8 mouse cellular contexts compared by ENCODE assay signal in genomic region chr6:120483211-120483626, GRCm38 (mm10). TPM values are rescaled to one million over a fixed set of nuclear protein-coding genes. Genes with fewer than 3 reads are reported as not detected.
DNase-seq lines count a peak whose midpoint lies in the region; TF ChIP-seq lines count a peak whose summit lies in the region.

No protein-coding gene starts in this region.

- TF ChIP-seq EP300 in CH12.LX (IDR thresholded peaks at IDR 0.05; ENCODE audit: low read length): no peak

- H3K4me3 ChIP-seq in gastrocnemius, adult 2 months: peak overlapping the region; percentile 32
- H3K4me3 ChIP-seq in CH12.LX (replicated peaks in 1 of 3; ENCODE audit: low read depth in 2 of 3, low read length in 2 of 3, poor library complexity in 1 of 3): no peak overlapping the region

- peak; percentile 78 for TF ChIP-seq RAD21 in CH12.LX (IDR thresholded peaks at IDR 0.05; ENCODE audit: low read depth, low read length)

- in situ Hi-C loops in CH12.LX (cut with MboI; ENCODE audit: low pct_ligation_motif_present, low pct_unique_long_range_greater_than_20kb, low sequenced_read_pairs): loop anchor here (10.0 kb wide), 1 partner anchor 48 kb away; no protein-coding TSS in a partner anchor

- peaks cover 47 to 68% of the 10 kb centered on the region in 2 experiments for H3K36me3 ChIP-seq in CH12.LX (replicated peaks in 1 of 2; ENCODE audit: control insufficient read depth in 1 of 2, insufficient read depth in 1 of 2, low read length in 1 of 2)

- dilution Hi-C loops in CH12.LX (cut with MboI; ENCODE audit: extremely low pct_ligation_motif_present, extremely low pct_unique_long_range_greater_than_20kb, low sequenced_read_pairs): no loop called here

- H3K9me3 ChIP-seq in CH12.LX (replicated peaks; ENCODE audit: low read length): no peaks in the 10 kb centered on the region

- peak; percentile 71 for TF ChIP-seq CTCF in gastrocnemius, adult 2 months (IDR thresholded peaks at IDR 0.05)
- TF ChIP-seq CTCF in CH12.LX (conservative IDR thresholded peaks at IDR 0.05 in 1 of 2, IDR thresholded peaks at IDR 0.05 in 1 of 2; ENCODE audit: low read depth in 2 of 2, low read length in 2 of 2): peak; percentile 69 to 83
- peak; percentile 55; the same call in 1 of the 2 replicates for TF ChIP-seq CTCF in brain, embryonic 14.5 days (IDR thresholded peaks at IDR 0.05; ENCODE audit: borderline replicate concordance, extremely low read depth, insufficient read depth, insufficient read length)

- no peaks in the 10 kb centered on the region for H3K79me2 ChIP-seq in CH12.LX (replicated peaks; ENCODE audit: control insufficient read depth, extremely low read depth, insufficient read depth, poor library complexity, severe bottlenecking)

- H3K4me2 ChIP-seq in CH12.LX (ENCODE audit: insufficient read depth, low read depth, poor library complexity, severe bottlenecking): no peak overlapping the region

- TF ChIP-seq POLR2A in CH12.LX (IDR thresholded peaks at IDR 0.05; ENCODE audit: low read depth, low read length): no peak
- no peak for TF ChIP-seq POLR2A in brain, embryonic 14.5 days (IDR thresholded peaks at IDR 0.05; ENCODE audit: borderline replicate concordance, extremely low read depth, insufficient read depth, insufficient read length, poor library complexity, severe bottlenecking)

- H3K4me1 ChIP-seq in CH12.LX (ENCODE audit: control insufficient read depth in 1 of 2, insufficient read depth in 2 of 2): peaks cover 0 to 21% of the 10 kb centered on the region in 2 experiments; a peak in 2 of 4 replicates

- DNase-seq in gastrocnemius, adult 2 months: peak; percentile 54
- no peak for DNase-seq in gastrocnemius, postnatal 36 days
- peak; percentile 61 for DNase-seq in CH12.LX (ENCODE audit: extremely low read depth)
- peak; percentile 52 for DNase-seq in brain, embryonic 14.5 days (ENCODE audit: low read depth)
- DNase-seq in heart, postnatal 4 days: peak; percentile 64
- DNase-seq in left cerebral cortex, postnatal 36 days (ENCODE audit: low spot score in 2 of 2): peak; percentile 81 to 86
- DNase-seq in naive thymus-derived CD4-positive, alpha-beta T cell, adult 2 months (ENCODE audit: low read depth): peak; percentile 84
- peak; percentile 87 for DNase-seq in thymus, postnatal 4 days

- H3K27ac ChIP-seq in gastrocnemius, adult 2 months: peak overlapping the region; percentile 62
- no peak overlapping the region for H3K27ac ChIP-seq in CH12.LX (ENCODE audit: insufficient read depth, low read depth)

- no peaks in the 10 kb centered on the region for H3K27me3 ChIP-seq in CH12.LX (replicated peaks)

- no peak overlapping the region for H3K9ac ChIP-seq in CH12.LX (ENCODE audit: insufficient read depth, low read depth)

- intact Hi-C loops in gastrocnemius, adult 2 months (cut with DNase I): loop anchor here (5.0 kb wide), 1 partner anchor 46 kb away; no protein-coding TSS in a partner anchor
- intact Hi-C loops in gastrocnemius, postnatal 36 days (cut with DNase I): no loop called here
- intact Hi-C loops in left cerebral cortex, postnatal 36 days (cut with DNase I): loop anchor here (5.0 kb wide), 1 partner anchor 41 kb away; no protein-coding TSS in a partner anchor

TF ChIP-seq in CH12.LX, 34 proteins besides CTCF, POLR2A, EP300 and RAD21:
- TF ChIP-seq MAZ (IDR thresholded peaks at IDR 0.05; ENCODE audit: low read depth, low read length): no peak
- no peak for TF ChIP-seq RCOR1 (conservative IDR thresholded peaks at IDR 0.05; ENCODE audit: low read depth, low read length)
- no peak for TF ChIP-seq ZMIZ1 (IDR thresholded peaks at IDR 0.05; ENCODE audit: low read depth, low read length)
- no peak for TF ChIP-seq ELF1 (IDR thresholded peaks at IDR 0.05; ENCODE audit: low read depth, low read length)
- TF ChIP-seq MYC (IDR thresholded peaks at IDR 0.05; ENCODE audit: low read depth, low read length): no peak
- TF ChIP-seq SMC3 (IDR thresholded peaks at IDR 0.05; ENCODE audit: low read depth, low read length): peak; percentile 74
- TF ChIP-seq SIN3A (IDR thresholded peaks at IDR 0.05; ENCODE audit: low read length): no peak

RNA-seq across cellular contexts. Expression of gene Tmem121b, which starts 10.4 kb away (rescaled TPM):
- not detected for total RNA-seq in gastrocnemius, adult 2 months (2021)
- total RNA-seq in gastrocnemius, postnatal 36 days (2021): not detected
- total RNA-seq in CH12.LX (2012; rRNA removed): not detected in 2 replicates
- not detected in 2 replicates for total RNA-seq in CH12.LX (2014; rRNA removed)
- not detected in 2 replicates for polyA plus RNA-seq in CH12.LX (2012; ENCODE audit: insufficient read length, low read depth)
- 13.5 and 15.6 TPM in 2 replicates for polyA plus RNA-seq in brain, embryonic 14.5 days (2012; rRNA removed)
- total RNA-seq in heart, postnatal 4 days (2021): under 1 TPM; 0.05 to 0.07 TPM
- 10 to 100 TPM; 58.9 to 66.1 TPM for total RNA-seq in left cerebral cortex, postnatal 36 days (2021)

RNA-seq across cellular contexts. Expression of gene Il17ra, which starts 20.2 kb away (rescaled TPM):
- total RNA-seq in gastrocnemius, adult 2 months (2021): 1 to 10 TPM in 1 of 2 experiments, under 1 TPM in 1; 0.99 to 2.0 TPM
- 1 to 10 TPM; 1.7 TPM for total RNA-seq in gastrocnemius, postnatal 36 days (2021)
- 13.5 and 13.6 TPM in 2 replicates for total RNA-seq in CH12.LX (2012; rRNA removed)
- 13.8 and 14.0 TPM in 2 replicates for total RNA-seq in CH12.LX (2014; rRNA removed)
- 21.2 and 23.9 TPM in 2 replicates for polyA plus RNA-seq in CH12.LX (2012; ENCODE audit: insufficient read length, low read depth)
- polyA plus RNA-seq in brain, embryonic 14.5 days (2012; rRNA removed): 4.6 and 5.2 TPM in 2 replicates
- total RNA-seq in heart, postnatal 4 days (2021): 1 to 10 TPM; 3.1 to 5.1 TPM
- total RNA-seq in left cerebral cortex, postnatal 36 days (2021): 10 to 100 TPM; 14.6 to 16.8 TPM

RNA-seq across cellular contexts. Expression of gene Hdhd5, which starts 47.9 kb away (rescaled TPM):
- 10 to 100 TPM; 19.4 to 28.5 TPM for total RNA-seq in gastrocnemius, adult 2 months (2021)
- total RNA-seq in gastrocnemius, postnatal 36 days (2021): 10 to 100 TPM; 23.5 to 27.8 TPM
- total RNA-seq in CH12.LX (2012; rRNA removed) (20.9 and 21.5 TPM in 2 replicates), CH12.LX (2014; rRNA removed) (11.4 and 12.5 TPM in 2 replicates)
- 10.9 and 12.4 TPM in 2 replicates for polyA plus RNA-seq in CH12.LX (2012; ENCODE audit: insufficient read length, low read depth)
- 22.1 and 26.4 TPM in 2 replicates for polyA plus RNA-seq in brain, embryonic 14.5 days (2012; rRNA removed)
- 10 to 100 TPM; 15.2 to 17.6 TPM for total RNA-seq in heart, postnatal 4 days (2021)
- total RNA-seq in left cerebral cortex, postnatal 36 days (2021): 10 to 100 TPM; 30.9 to 44.9 TPM

Comparison
In these comparisons a context has a peak if more than half of its experiments do, and no peak if none do; other contexts are left out.
1. DNase-seq: peak in gastrocnemius, adult 2 months (single experiment), CH12.LX (single experiment), brain, embryonic 14.5 days (single experiment), heart, postnatal 4 days (single experiment), left cerebral cortex, postnatal 36 days (2 of 2), naive thymus-derived CD4-positive, alpha-beta T cell, adult 2 months (single experiment) and thymus, postnatal 4 days (single experiment); none in gastrocnemius, postnatal 36 days (0 of 2).
2. RNA of gene Tmem121b, which starts 10.4 kb away (total RNA-seq): 58.9 to 66.1 TPM in left cerebral cortex, postnatal 36 days; 0.05 to 0.07 TPM in heart, postnatal 4 days, not detected in gastrocnemius, adult 2 months, not detected in gastrocnemius, postnatal 36 days and not detected in CH12.LX; every median in the first group is over 10 times any median in the second.
3. Peak in every context shown above with its lines, with median percentiles within 50 percentile points of each other: CTCF ChIP-seq.